ENCODE assay signal across 28 mouse cellular contexts in the genomic region with DNA sequence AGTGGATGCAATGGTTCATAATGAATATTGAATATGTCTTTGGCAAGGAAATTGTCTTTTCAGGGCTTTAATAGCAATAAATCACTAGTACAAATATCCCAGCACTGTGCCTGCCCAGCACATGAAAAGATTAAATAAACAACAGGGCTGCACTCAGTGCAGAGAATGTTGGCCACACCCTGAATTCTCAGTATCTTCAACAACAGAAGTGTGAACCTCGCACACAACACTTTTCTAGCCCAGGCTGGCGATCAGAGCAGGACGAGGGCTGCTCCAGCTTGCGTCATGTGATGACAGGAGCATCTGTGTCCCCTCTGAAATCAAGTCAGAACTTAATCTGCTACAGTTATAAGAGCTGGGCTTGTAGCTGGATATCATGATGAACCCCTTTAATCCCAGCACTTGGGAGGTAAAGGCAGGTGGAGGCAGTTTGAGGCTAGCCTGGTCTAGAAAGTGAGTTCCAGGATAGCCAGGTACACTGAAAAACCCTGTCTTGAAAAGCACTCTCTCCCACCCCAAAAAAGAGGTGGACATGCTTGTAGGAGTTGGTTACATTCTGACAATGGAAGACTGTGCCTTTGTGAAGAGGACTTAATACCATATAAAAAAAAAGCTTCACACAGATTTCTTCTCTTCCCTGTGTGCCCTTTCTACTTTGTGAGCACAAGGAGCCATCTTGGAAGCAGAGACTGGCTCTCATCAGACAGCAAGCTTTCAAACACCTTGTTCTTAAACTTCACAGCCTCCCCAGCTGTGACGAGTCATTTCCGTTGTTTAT. TPM values are rescaled to one million over a fixed set of nuclear protein-coding genes. Genes with fewer than 3 reads are reported as not detected.
DNase-seq lines count a peak whose midpoint lies in the region; ATAC-seq and TF ChIP-seq lines count a peak whose summit lies in the region.
"Had no signal": no experiment of that assay in that cellular context is flagged by ENCODE, and none has a peak within 500 bp of the region (broad histone marks: within the 10 kb centered on the region; RNA-seq: fewer than 3 reads in every experiment).

No protein-coding gene starts in this region.

- H3K9me3 ChIP-seq in forebrain, embryonic 15.5 days = no peaks in the 10 kb centered on the region
- H3K9me3 ChIP-seq in forebrain, embryonic 11.5 days (ENCODE audit: control insufficient read depth, low read length) = no peaks in the 10 kb centered on the region
- no peaks in the 10 kb centered on the region for H3K9me3 ChIP-seq in midbrain, embryonic 11.5 days (ENCODE audit: control insufficient read depth, low read length)
- H3K9me3 ChIP-seq in midbrain, embryonic 16.5 days (replicated peaks; ENCODE audit: control insufficient read depth, low read length, poor library complexity, severe bottlenecking) = no peaks in the 10 kb centered on the region
- H3K9me3 ChIP-seq in stomach, postnatal 0 days (ENCODE audit: control insufficient read depth, low read length) = no peaks in the 10 kb centered on the region
- H3K9me3 ChIP-seq: embryonic facial prominence, embryonic 10.5 days; forebrain, embryonic 10.5 days; limb, embryonic 12.5 days; neural tube, embryonic 15.5 days; stomach, embryonic 15.5 days had no signal

- peak; percentile 39; the same call in 1 of the 2 replicates for ATAC-seq in forebrain, embryonic 15.5 days (replicated peaks)
- no peak for ATAC-seq in forebrain, embryonic 11.5 days (replicated peaks; ENCODE audit: low FRiP score)
- ATAC-seq in midbrain, embryonic 11.5 days (ENCODE audit: low FRiP score) = no peak
- ATAC-seq in midbrain, embryonic 16.5 days = no peak
- peak; percentile 84 for ATAC-seq in stomach, postnatal 0 days (ENCODE audit: low FRiP score, low TSS enrichment)
- ATAC-seq: CD4-positive, CD25-positive, alpha-beta regulatory T cell, adult 4 months; inflammation-experienced regulatory T-cells, adult 6 months; liver, postnatal 0 days had no signal

- peaks cover 16% of the 10 kb centered on the region for H3K4me1 ChIP-seq in forebrain, embryonic 15.5 days
- H3K4me1 ChIP-seq in forebrain, embryonic 11.5 days (replicated peaks; ENCODE audit: control insufficient read depth, insufficient read depth, low read length) = no peaks in the 10 kb centered on the region
- no peaks in the 10 kb centered on the region for H3K4me1 ChIP-seq in midbrain, embryonic 11.5 days (ENCODE audit: control insufficient read depth, insufficient read depth, low read length)
- no peaks in the 10 kb centered on the region for H3K4me1 ChIP-seq in midbrain, embryonic 16.5 days (ENCODE audit: control insufficient read depth, insufficient read depth, low read length)
- no peaks in the 10 kb centered on the region for H3K4me1 ChIP-seq in stomach, postnatal 0 days (replicated peaks; ENCODE audit: control insufficient read depth, insufficient read depth)
- H3K4me1 ChIP-seq: forebrain, embryonic 10.5 days; limb, embryonic 12.5 days; stomach, embryonic 15.5 days had no signal

- no peaks in the 10 kb centered on the region for H3K36me3 ChIP-seq in forebrain, embryonic 15.5 days
- H3K36me3 ChIP-seq in forebrain, embryonic 11.5 days (ENCODE audit: control insufficient read depth, insufficient read depth, low read length) = no peaks in the 10 kb centered on the region
- H3K36me3 ChIP-seq in midbrain, embryonic 11.5 days (ENCODE audit: control insufficient read depth, insufficient read depth, low read length) = no peaks in the 10 kb centered on the region
- H3K36me3 ChIP-seq in midbrain, embryonic 16.5 days (ENCODE audit: control insufficient read depth, insufficient read depth, low read length) = no peaks in the 10 kb centered on the region
- no peaks in the 10 kb centered on the region for H3K36me3 ChIP-seq in stomach, postnatal 0 days (ENCODE audit: control insufficient read depth, insufficient read depth, low read length)
- H3K36me3 ChIP-seq: embryonic facial prominence, embryonic 10.5 days; forebrain, embryonic 10.5 days; limb, embryonic 12.5 days; neural tube, embryonic 15.5 days; stomach, embryonic 15.5 days had no signal

- no peak for DNase-seq in forebrain, embryonic 11.5 days (ENCODE audit: low spot score)
- no peak for DNase-seq in layer of hippocampus, adult 2 months (ENCODE audit: low spot score in 2 of 2)
- DNase-seq in layer of hippocampus, postnatal 25 days (ENCODE audit: extremely low spot score in 1 of 2, low spot score in 1 of 2) = no peak
- peak; percentile 82 for DNase-seq in midbrain, embryonic 11.5 days (ENCODE audit: low spot score, missing footprints)
- DNase-seq in stomach, postnatal 0 days (ENCODE audit: low spot score) = peak; percentile 21
- no peak for DNase-seq in right cerebral cortex, postnatal 10 days (ENCODE audit: low spot score in 2 of 2)
- DNase-seq: cerebellum, adult 9-11 months; gastrocnemius, postnatal 10 days; heart, postnatal 4 days; kidney, adult 2 months; layer of hippocampus, postnatal 36 days; liver, postnatal 0 days; midbrain, embryonic 14.5 days; right cerebral cortex, adult 18-20 months; thymus, adult 2 months; thymus, postnatal 4 days had no signal

- H3K9ac ChIP-seq in forebrain, embryonic 15.5 days (replicated peaks) = no peak overlapping the region
- H3K9ac ChIP-seq in forebrain, embryonic 11.5 days (ENCODE audit: low read length) = no peak overlapping the region
- no peak overlapping the region for H3K9ac ChIP-seq in midbrain, embryonic 11.5 days (ENCODE audit: low read length)
- no peak overlapping the region for H3K9ac ChIP-seq in midbrain, embryonic 16.5 days (ENCODE audit: low read depth, low read length)
- H3K9ac ChIP-seq in stomach, postnatal 0 days (ENCODE audit: low read length) = no peak overlapping the region
- H3K9ac ChIP-seq: hindbrain, embryonic 14.5 days; limb, embryonic 12.5 days; liver, postnatal 0 days; neural tube, embryonic 15.5 days; stomach, embryonic 15.5 days had no signal

- TF ChIP-seq EP300 in stomach, postnatal 0 days (optimal IDR thresholded peaks at IDR 0.05) = no peak

- H3K27me3 ChIP-seq in forebrain, embryonic 15.5 days = no peaks in the 10 kb centered on the region
- no peaks in the 10 kb centered on the region for H3K27me3 ChIP-seq in forebrain, embryonic 11.5 days (ENCODE audit: control insufficient read depth, insufficient read depth, low read length)
- H3K27me3 ChIP-seq in midbrain, embryonic 11.5 days (ENCODE audit: control insufficient read depth, insufficient read depth, low read length) = no peaks in the 10 kb centered on the region
- H3K27me3 ChIP-seq in midbrain, embryonic 16.5 days (ENCODE audit: control insufficient read depth, insufficient read depth, low read depth, low read length) = no peaks in the 10 kb centered on the region
- no peaks in the 10 kb centered on the region for H3K27me3 ChIP-seq in stomach, postnatal 0 days (ENCODE audit: control insufficient read depth, insufficient read depth, low read length)
- H3K27me3 ChIP-seq: limb, embryonic 12.5 days; neural tube, embryonic 15.5 days; stomach, embryonic 15.5 days had no signal

- no peak for TF ChIP-seq CTCF in layer of hippocampus, adult 2 months (conservative IDR thresholded peaks at IDR 0.05)
- no peak for TF ChIP-seq CTCF in stomach, postnatal 0 days (IDR thresholded peaks at IDR 0.05; ENCODE audit: low read depth)

- H3K4me2 ChIP-seq in forebrain, embryonic 15.5 days (replicated peaks) = no peak overlapping the region
- no peak overlapping the region for H3K4me2 ChIP-seq in forebrain, embryonic 11.5 days (ENCODE audit: low read depth, low read length, severe bottlenecking)
- no peak overlapping the region for H3K4me2 ChIP-seq in midbrain, embryonic 11.5 days
- H3K4me2 ChIP-seq in midbrain, embryonic 16.5 days (ENCODE audit: low read length) = no peak overlapping the region
- no peak overlapping the region for H3K4me2 ChIP-seq in stomach, postnatal 0 days (replicated peaks; ENCODE audit: low read depth)
- H3K4me2 ChIP-seq: hindbrain, embryonic 14.5 days; limb, embryonic 12.5 days; liver, embryonic 11.5 days; neural tube, embryonic 15.5 days; stomach, embryonic 15.5 days had no signal

- H3K4me3 ChIP-seq in forebrain, embryonic 15.5 days = no peak overlapping the region
- H3K4me3 ChIP-seq in forebrain, embryonic 11.5 days (ENCODE audit: low read depth, low read length) = no peak overlapping the region
- H3K4me3 ChIP-seq in layer of hippocampus, adult 2 months = no peak overlapping the region
- no peak overlapping the region for H3K4me3 ChIP-seq in midbrain, embryonic 11.5 days (ENCODE audit: low read depth, low read length)
- H3K4me3 ChIP-seq in midbrain, embryonic 16.5 days (ENCODE audit: low read depth, low read length) = no peak overlapping the region
- H3K4me3 ChIP-seq in stomach, postnatal 0 days (ENCODE audit: low read depth, low read length) = no peak overlapping the region
- H3K4me3 ChIP-seq: embryonic facial prominence, embryonic 10.5 days; forebrain, embryonic 10.5 days; limb, embryonic 12.5 days; neural tube, embryonic 15.5 days; stomach, embryonic 15.5 days had no signal

- 68% methylated on average over 6 of the region's 6 CpGs for WGBS in forebrain, embryonic 15.5 days
- WGBS in forebrain, embryonic 11.5 days = 86% methylated on average over 6 of the region's 6 CpGs
- WGBS in midbrain, embryonic 11.5 days = 85% methylated on average over 6 of the region's 6 CpGs
- 86% methylated on average over 6 of the region's 6 CpGs for WGBS in midbrain, embryonic 16.5 days
- WGBS in stomach, postnatal 0 days = 42% methylated on average over 6 of the region's 6 CpGs

- peak overlapping the region; percentile 35 for H3K27ac ChIP-seq in forebrain, embryonic 15.5 days (replicated peaks)
- no peak overlapping the region for H3K27ac ChIP-seq in forebrain, embryonic 11.5 days (ENCODE audit: low read depth, low read length)
- H3K27ac ChIP-seq in layer of hippocampus, adult 2 months = peak overlapping the region; percentile 77
- no peak overlapping the region for H3K27ac ChIP-seq in midbrain, embryonic 11.5 days (ENCODE audit: low read depth, low read length)
- H3K27ac ChIP-seq in midbrain, embryonic 16.5 days (ENCODE audit: low read length) = no peak overlapping the region
- no peak overlapping the region for H3K27ac ChIP-seq in stomach, postnatal 0 days (replicated peaks)
- H3K27ac ChIP-seq: embryonic facial prominence, embryonic 10.5 days; forebrain, embryonic 10.5 days; hindbrain, embryonic 14.5 days; kidney, postnatal 0 days; limb, embryonic 12.5 days; neural tube, embryonic 15.5 days; stomach, embryonic 15.5 days had no signal

RNA-seq across cellular contexts. Expression of a gene that starts 27.8 kb away (rescaled TPM):
- polyA plus RNA-seq in forebrain, embryonic 15.5 days (2015; fragmentation: Nextera tagmentation; extraction: Ambion mirVana) = 16.1 and 16.4 TPM in 2 replicates
- 45.1 and 45.9 TPM in 2 replicates for polyA plus RNA-seq in forebrain, embryonic 11.5 days (2014; fragmentation: Nextera tagmentation; extraction: Ambion mirVana)
- 10 to 100 TPM; 20.8 to 22.0 TPM for total RNA-seq in layer of hippocampus, adult 2 months (2021)
- 10 to 100 TPM; 28.4 to 34.3 TPM for total RNA-seq in layer of hippocampus, postnatal 25 days (2021)
- 31.9 and 36.3 TPM in 2 replicates for polyA plus RNA-seq in midbrain, embryonic 11.5 days (2014; fragmentation: Nextera tagmentation; extraction: Ambion mirVana)
- 8.9 and 10.2 TPM in 2 replicates for polyA plus RNA-seq in midbrain, embryonic 16.5 days (2015; fragmentation: Nextera tagmentation; extraction: Ambion mirVana)
- 32.0 and 32.1 TPM in 2 replicates for polyA plus RNA-seq in stomach, postnatal 0 days (2015; fragmentation: Nextera tagmentation; extraction: Ambion mirVana)

Comparison
In these comparisons a context has a peak if more than half of its experiments do, and no peak if none do; other contexts are left out.
1. ATAC-seq: peak in forebrain, embryonic 15.5 days (single experiment) and stomach, postnatal 0 days (single experiment); none in forebrain, embryonic 11.5 days (single experiment), midbrain, embryonic 11.5 days (single experiment) and midbrain, embryonic 16.5 days (single experiment).
2. H3K27ac ChIP-seq: peak in forebrain, embryonic 15.5 days (single experiment) and layer of hippocampus, adult 2 months (single experiment); none in forebrain, embryonic 11.5 days (single experiment), midbrain, embryonic 11.5 days (single experiment), midbrain, embryonic 16.5 days (single experiment) and stomach, postnatal 0 days (single experiment).
3. DNase-seq: peak in midbrain, embryonic 11.5 days (single experiment) and stomach, postnatal 0 days (single experiment); none in forebrain, embryonic 11.5 days (single experiment), layer of hippocampus, adult 2 months (0 of 2), layer of hippocampus, postnatal 25 days (0 of 2) and right cerebral cortex, postnatal 10 days (0 of 2).